Mouse (Mus musculus) left cerebral cortex, postnatal 25 days (tissue): ENCODE measurements around the gene Me1. TPM values are rescaled to one million over a fixed set of nuclear protein-coding genes. Genes with fewer than 3 reads are reported as not detected.

ENCODE experiments used
- DNase-seq, 2 experiments: peaks; one replicate each; pipeline ENCODE4 v3.0.0; 2022; ENCODE audit warnings: low spot score in 2 of 2, mixed read lengths in 1 of 2
- intact Hi-C: fragments of 180-260 bp; cut with DNase I; formaldehyde crosslinking; loops from one replicate; pipeline ENCODE4 v1.15.1; 2025
- total RNA-seq, 2 experiments: library from RNA; stranded (reverse); gene quantifications; 2 replicates each; pipeline ENCODE4 v1.2.3; 2021

Gene Me1
- total RNA-seq = 10 to 100 TPM; 53.1 to 57.3 TPM

DNA sequence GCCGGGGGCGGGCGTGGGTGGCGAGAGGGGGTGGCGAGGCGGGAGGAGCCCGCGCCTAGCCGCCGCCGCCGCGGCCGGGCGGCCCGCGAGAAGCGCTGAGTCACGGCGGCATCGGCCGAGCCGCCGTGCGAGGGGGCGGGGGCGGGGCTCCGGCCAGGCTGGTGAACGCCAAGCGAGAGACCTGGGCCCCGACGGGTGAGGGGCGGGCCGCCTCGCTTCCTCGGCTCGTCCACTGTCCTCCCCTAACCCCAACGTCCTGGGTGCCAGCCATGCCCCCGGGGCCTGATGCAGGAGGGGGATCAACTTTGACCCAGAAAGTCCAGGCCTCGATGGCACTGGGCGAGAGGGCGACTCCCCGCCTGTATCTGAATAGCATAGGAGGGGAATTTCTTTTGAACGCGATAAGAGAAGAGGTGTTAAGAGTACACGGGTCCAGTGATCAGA, at the start of gene Me1:
Me1 (minus strand) TSS at position 136 of the 444 bp plus-strand sequence.
- peak; percentile 17 to 21 for DNase-seq
- intact Hi-C loops = loop anchor here (5.0 kb wide), 2 partner anchors 46 to 69 kb away; partner anchors contain the start of gene Prss35

- DNase-seq = no peak
- intact Hi-C loops = loop anchor here (5.0 kb wide), 1 partner anchor 47 kb away; the partner anchor contains the start of gene Me1
Measured at GRCm38 (mm10) chr9:86744041-86744440, 48.3 kb upstream of the Me1 start.

GRCm38 (mm10) chr9:86742959-86743911, 47.5 kb upstream of the Me1 start, which contains the start of gene Prss35:
Gene Prss35, plus strand, starts transcription at chr9:86743649.
- peak in 1 of 2 experiments; percentile 22 for DNase-seq
- intact Hi-C loops = loop anchor here (2.0 to 5.0 kb wide), 2 partner anchors 46 to 276 kb away; partner anchors contain the start of genes Dop1a and Me1

- intact Hi-C loops = loop anchor here (5.0 kb wide), 1 partner anchor 43 kb away; the partner anchor contains the start of gene Me1
- DNase-seq = no peak
Measured at GRCm38 (mm10) chr9:86739971-86740370, 44.2 kb upstream of the Me1 start.

GRCm38 (mm10) chr9:86738801-86739200, 43.0 kb upstream of the Me1 start:
- intact Hi-C loops = no loop called here

DNA sequence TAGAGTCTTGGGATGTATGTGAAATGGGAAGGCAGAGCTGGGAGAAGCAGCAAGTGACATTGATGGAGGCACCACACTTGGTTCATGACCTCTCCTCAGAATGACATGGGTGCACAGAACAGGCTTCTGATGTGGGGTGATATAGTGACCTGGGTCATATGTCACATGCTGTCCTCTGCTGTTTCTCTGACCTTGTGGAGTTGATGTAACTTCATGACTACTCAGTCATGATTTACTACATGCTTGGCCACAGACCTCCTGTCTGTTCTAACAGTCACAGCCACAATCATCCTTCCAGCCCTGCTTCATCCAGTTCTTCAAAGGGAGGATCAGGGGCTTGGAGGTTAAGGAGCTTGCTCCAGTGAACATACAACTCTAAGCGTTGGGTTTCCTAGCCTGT, 42.3 kb upstream of the Me1 start:
- no peak for DNase-seq
- intact Hi-C loops = no loop called here

More at GRCm38 (mm10) chr9:86738801-86739200, 43.0 kb upstream of the Me1 start:
- no peak for DNase-seq

DNA sequence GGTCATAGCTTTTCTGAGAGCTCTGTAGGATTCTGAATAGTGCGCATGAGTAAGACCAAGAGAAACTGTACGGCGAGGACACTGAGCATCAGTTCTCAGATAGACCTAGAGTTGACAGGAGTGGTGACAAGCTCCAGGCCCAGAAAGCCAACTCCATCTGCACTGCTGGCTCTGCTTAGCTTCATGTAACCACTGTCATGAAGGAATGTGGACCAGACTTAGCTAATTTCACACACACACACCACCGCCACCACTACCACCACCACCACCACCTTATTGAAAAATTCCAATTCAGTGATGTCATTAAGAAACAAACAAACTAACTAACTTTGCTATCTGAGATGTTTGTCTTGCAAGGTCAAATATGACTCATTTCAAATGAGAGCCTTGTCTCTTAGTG, 41.2 kb upstream of the Me1 start:
- intact Hi-C loops = no loop called here

GRCm38 (mm10) chr9:86734795-86735194, 39.0 kb upstream of the Me1 start:
- DNase-seq = no peak
- intact Hi-C loops = no loop called here

More for the DNA sequence above, 41.2 kb upstream of the Me1 start:
- no peak for DNase-seq

DNA sequence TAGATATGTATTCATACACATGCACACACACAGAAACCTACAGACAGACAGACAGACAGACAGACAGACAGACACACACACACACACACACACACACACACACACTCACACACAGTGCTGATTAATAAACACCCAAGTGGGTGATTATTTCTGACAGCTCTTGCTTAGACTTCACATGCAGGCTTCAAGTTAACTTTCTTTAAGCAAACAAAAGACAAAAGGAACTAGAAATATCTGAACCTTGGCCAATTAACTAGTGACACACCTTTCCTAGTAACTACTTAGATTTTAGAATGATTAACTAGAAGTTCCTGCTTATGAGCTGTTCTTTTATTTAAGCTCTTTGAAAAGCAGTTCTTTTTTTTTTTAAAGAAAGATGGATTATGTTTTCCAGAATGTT, 38.6 kb upstream of the Me1 start:
- intact Hi-C loops = no loop called here
- DNase-seq = no peak

GRCm38 (mm10) chr9:86729811-86730210, 34.1 kb upstream of the Me1 start:
- intact Hi-C loops = no loop called here
- no peak for DNase-seq

- intact Hi-C loops = no loop called here
- no peak for DNase-seq
Measured at GRCm38 (mm10) chr9:86729084-86729483, 33.3 kb upstream of the Me1 start.

- intact Hi-C loops = no loop called here
- DNase-seq = no peak
Measured at GRCm38 (mm10) chr9:86728214-86728814, 32.6 kb upstream of the Me1 start.

GRCm38 (mm10) chr9:86726381-86726720, 30.6 kb upstream of the Me1 start:
- no peak for DNase-seq
- intact Hi-C loops = no loop called here

DNA sequence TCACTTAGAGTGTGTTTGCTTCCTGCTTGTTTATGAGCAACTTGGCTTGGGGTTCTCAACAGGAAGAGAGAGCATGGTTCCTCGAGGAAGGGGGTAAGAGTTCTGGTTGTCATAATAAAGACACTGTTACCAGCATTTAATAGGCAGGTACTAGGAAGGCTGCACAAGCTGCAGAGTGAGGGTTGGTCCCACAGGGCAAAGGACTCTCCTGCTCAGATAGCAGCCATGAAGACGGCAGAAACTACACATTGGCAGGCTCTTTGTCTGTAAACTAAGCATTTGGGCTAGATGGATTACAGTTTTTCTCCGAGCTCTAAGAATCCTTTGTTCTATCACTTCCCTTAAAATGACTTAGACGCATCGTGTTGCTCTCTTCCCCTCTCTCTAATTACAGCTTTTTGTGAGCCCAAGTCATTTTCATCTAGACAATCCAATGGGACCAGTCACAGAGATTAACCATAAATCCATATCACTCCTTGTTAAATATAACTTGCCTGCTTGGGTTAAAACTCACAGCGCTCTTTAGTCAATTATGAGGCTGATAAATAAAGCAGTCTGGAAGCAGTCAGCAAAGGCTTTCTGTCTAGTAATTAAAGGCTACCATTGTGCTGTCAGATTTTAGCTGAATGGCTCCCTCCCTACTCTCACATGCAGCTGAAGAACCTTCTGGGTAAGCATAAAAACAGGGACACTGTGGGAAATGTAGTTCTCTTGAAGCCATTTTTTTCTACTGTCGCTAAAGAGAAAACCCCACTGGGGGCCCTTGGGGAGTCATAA, 30.0 kb upstream of the Me1 start:
- DNase-seq = no peak
- intact Hi-C loops = no loop called here

DNA sequence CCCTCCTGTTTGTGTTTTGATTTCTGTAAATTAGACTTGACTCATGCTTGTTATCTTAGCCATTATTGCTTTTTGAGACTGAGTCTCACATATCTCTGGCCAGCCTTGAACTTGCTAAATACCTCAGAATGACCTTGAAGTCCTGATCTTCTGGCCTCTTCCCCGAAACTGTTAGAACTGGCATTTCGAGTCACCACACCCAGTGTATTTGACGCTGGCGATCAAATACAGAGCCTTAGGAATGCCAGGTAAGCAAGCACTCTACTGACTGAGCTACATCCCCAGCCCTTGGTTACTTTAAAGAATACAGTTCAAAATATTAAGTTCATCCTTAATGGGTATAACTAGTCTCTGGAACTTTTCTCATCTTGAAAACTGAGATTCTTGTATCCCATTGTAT, 29.3 kb upstream of the Me1 start:
- no peak for DNase-seq
- intact Hi-C loops = no loop called here

GRCm38 (mm10) chr9:86720794-86721193, 25.0 kb upstream of the Me1 start:
- intact Hi-C loops = no loop called here
- DNase-seq = no peak

GRCm38 (mm10) chr9:86720227-86720626, 24.5 kb upstream of the Me1 start:
- intact Hi-C loops = no loop called here
- DNase-seq = no peak

- no peak for DNase-seq
Measured at GRCm38 (mm10) chr9:86717119-86717518, 21.4 kb upstream of the Me1 start.

DNA sequence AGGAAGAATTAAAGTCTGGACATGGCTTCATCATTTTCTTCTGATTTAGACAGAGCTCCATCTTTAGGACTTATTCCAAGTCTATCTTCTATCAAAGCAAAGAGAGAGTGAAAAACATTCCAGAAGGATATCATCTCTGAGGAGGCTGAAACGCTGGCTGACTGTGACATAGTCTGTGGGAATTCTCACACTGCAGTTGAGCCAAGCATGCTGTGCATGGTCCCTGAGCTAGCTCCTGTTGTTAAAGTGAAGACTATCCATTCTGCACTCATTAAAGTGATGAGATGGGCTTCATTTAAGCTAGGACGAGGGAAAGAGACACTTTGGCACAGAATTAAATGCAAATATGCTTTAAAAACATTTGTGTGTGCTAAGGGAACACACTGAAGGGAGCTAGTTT, 20.8 kb upstream of the Me1 start:
- intact Hi-C loops = no loop called here
- DNase-seq = peak in 1 of 2 experiments; percentile 57

More at GRCm38 (mm10) chr9:86717119-86717518, 21.4 kb upstream of the Me1 start:
- intact Hi-C loops = no loop called here

DNA sequence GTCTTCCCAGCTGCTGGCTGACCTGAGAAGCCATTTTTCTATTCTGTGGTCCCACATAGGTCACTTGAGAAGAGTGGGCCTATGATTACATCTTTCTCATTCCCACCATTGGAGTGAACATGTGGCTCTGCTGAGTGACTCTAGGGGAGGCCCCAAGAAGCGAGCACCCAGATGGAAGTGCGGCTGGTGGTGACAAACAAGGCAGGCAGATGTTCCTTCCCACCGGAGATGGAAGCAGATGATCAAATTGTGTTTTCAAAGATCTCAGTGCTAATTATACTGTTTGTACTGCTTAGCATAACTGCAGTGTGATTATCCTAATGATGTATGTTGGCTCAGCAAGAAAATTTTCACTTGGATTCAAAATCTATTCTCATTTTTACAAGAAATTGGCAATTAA, 18.3 kb upstream of the Me1 start:
- no peak for DNase-seq
- intact Hi-C loops = no loop called here
